Mouse (Mus musculus) heart, embryonic 15.5 days (tissue): Measurements from ENCODE around the gene Arntl2. TPM values are rescaled to one million over a fixed set of nuclear protein-coding genes. Genes with fewer than 3 reads are reported as not detected.
A peak's percentile ranks its signal among the peaks of the same experiment; 100 is the strongest.

Experiments used
- ATAC-seq: fragments of 200-750 bp; cut with Nextera tagmentation; replicated peaks from 2 replicates; pipeline ENCODE4 v1.8.0; 2017; ENCODE audit warnings: low read depth, moderate TSS enrichment; ENCODE audit not compliant: insufficient number of reproducible peaks, insufficient read depth, low FRiP score
- H3K27ac ChIP-seq: fragments of 300-500 bp; sonication (generic); 2 replicates; pipeline ENCODE4 v1.5.1; 2015; ENCODE audit warnings: mild to moderate bottlenecking, inconsistent platforms
- H3K27me3 ChIP-seq: fragments of 300-500 bp; sonication (generic); 2 replicates; pipeline ENCODE4 v1.6.1; 2015; ENCODE audit warnings: inconsistent platforms
- H3K36me3 ChIP-seq: fragments of 300-500 bp; sonication (generic); 2 replicates; pipeline ENCODE4 v1.6.1; 2015; ENCODE audit warnings: mild to moderate bottlenecking, inconsistent platforms
- H3K4me1 ChIP-seq: fragments of 300-500 bp; sonication (generic); replicated peaks from 2 replicates; pipeline ENCODE4 v1.6.1; 2015; ENCODE audit warnings: inconsistent platforms
- H3K4me2 ChIP-seq: fragments of 300-500 bp; sonication (generic); 2 replicates; pipeline ENCODE4 v1.6.1; 2015; ENCODE audit warnings: inconsistent platforms, mild to moderate bottlenecking, moderate library complexity
- H3K4me3 ChIP-seq: fragments of 300-500 bp; sonication (generic); 2 replicates; pipeline ENCODE4 v1.5.1; 2015; ENCODE audit warnings: mild to moderate bottlenecking, inconsistent platforms
- H3K9ac ChIP-seq: fragments of 300-500 bp; sonication (generic); 2 replicates; pipeline ENCODE4 v1.6.1; 2015; ENCODE audit warnings: mild to moderate bottlenecking, inconsistent platforms
- H3K9me3 ChIP-seq: fragments of 300-500 bp; sonication (generic); replicated peaks from 2 replicates; pipeline ENCODE4 v1.6.1; 2016; ENCODE audit warnings: inconsistent platforms
- WGBS: fragments of 180-500 bp; shearing (Covaris S2); methylation state at CpG from one replicate; pipeline ENCODE4 v1.1.7; 2015; ENCODE audit warnings: mixed read lengths; 5-methylcytosine and 5-hydroxymethylcytosine counted together
- polyA plus RNA-seq: library from polyadenylated mRNA; unstranded; fragments of >200 nt; fragmentation: Nextera tagmentation; extraction: Ambion mirVana; gene quantifications from 2 replicates; pipeline ENCODE4 v1.2.1, GENCODE M21; 2015

Arntl2 gene
- 2.6 and 3.3 TPM in 2 replicates for polyA plus RNA-seq

GRCm38 (mm10) chr6:146795924-146796545 lies at the start of gene Arntl2:
Gene Arntl2 (plus strand): TSS chr6:146796055.
- H3K36me3 ChIP-seq, result no peaks in the 10 kb centered on the region
- H3K4me2 ChIP-seq, result peak within 1 kb of the TSS; percentile 92
- no peak within 1 kb of the TSS; the same call in 1 of the 2 replicates for H3K27ac ChIP-seq
- H3K9ac ChIP-seq, result peak within 1 kb of the TSS; percentile 64
- no peaks in the 10 kb centered on the region for H3K27me3 ChIP-seq
- H3K9me3 ChIP-seq, result no peaks in the 10 kb centered on the region
- peak; percentile 94 for ATAC-seq
- WGBS, result under 1% methylated on average over 36 of the region's 36 CpGs
- peak within 1 kb of the TSS; percentile 60 for H3K4me3 ChIP-seq
- H3K4me1 ChIP-seq, result peaks cover 15% of the 10 kb centered on the region

DNA sequence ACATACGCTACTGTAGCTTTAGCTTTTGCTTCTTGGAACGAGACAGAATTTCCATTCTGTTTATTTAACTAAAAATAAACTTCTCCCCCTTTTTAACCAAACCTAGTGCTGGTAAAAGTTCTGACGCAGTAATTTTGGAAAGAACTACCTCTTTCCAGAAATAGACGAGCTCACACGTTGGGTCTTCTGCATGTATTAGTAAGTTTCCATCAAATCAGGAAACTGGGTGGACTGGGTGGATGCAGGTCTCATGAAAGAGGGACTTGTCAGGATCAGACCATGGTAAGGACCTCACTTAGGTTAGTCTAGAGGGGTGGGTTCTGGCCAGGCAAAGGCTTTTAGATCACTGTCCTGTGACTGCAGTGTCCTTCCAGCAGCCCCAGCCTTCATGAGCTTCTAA lies 49.3 kb upstream of the Arntl2 start:
- Histone ChIP-seq H3K9ac (no peak overlapping the region), H3K9me3 (no peaks in the 10 kb centered on the region), H3K4me2 (no peak overlapping the region), H3K4me1 (peaks cover 50% of the 10 kb centered on the region), H3K36me3 (no peaks in the 10 kb centered on the region), H3K4me3 (no peak overlapping the region), H3K27ac (peak overlapping the region; percentile 44; the same call in 1 of the 2 replicates), H3K27me3 (no peaks in the 10 kb centered on the region)
- no peak for ATAC-seq
- WGBS, result 52% methylated on average over 5 of the region's 5 CpGs

DNA sequence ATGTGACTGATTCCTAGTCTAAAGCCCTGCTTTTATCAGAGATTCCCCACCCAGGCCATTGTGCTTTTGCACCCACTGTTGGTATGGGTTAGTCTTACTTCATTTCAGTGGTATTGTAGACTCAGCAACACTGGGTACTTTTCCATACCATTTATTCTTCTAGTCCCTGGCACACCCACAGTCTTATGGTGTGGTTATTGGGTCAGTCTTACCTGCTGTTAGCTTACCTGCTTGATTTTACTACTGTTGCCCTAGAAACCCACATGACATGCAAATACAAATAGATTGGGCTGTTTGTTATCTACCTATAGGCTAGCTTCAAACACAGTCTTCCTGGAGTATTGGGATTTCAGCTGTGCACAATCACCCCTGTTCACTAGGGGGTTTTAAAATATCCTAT lies 48.8 kb upstream of the Arntl2 start:
- no peak overlapping the region for H3K9ac ChIP-seq
- peaks cover 55% of the 10 kb centered on the region for H3K4me1 ChIP-seq
- H3K9me3 ChIP-seq, result no peaks in the 10 kb centered on the region
- ATAC-seq, result no peak
- H3K27ac ChIP-seq, result 0 out of 2 replicates have a peak overlapping the region, but pooled peaks have one; percentile 44
- H3K36me3 ChIP-seq, result no peaks in the 10 kb centered on the region
- H3K4me2 ChIP-seq, result no peak overlapping the region
- H3K27me3 ChIP-seq, result no peaks in the 10 kb centered on the region
- no peak overlapping the region for H3K4me3 ChIP-seq

- H3K36me3 ChIP-seq, result no peaks in the 10 kb centered on the region
- peaks cover 65% of the 10 kb centered on the region for H3K4me1 ChIP-seq
- no peak overlapping the region for H3K4me2 ChIP-seq
- WGBS, result 49% methylated on average over 1 of the region's 1 CpGs
- H3K9me3 ChIP-seq, result no peaks in the 10 kb centered on the region
- peak overlapping the region; percentile 73; the same call in 1 of the 2 replicates for H3K27ac ChIP-seq
- no peak overlapping the region for H3K4me3 ChIP-seq
- no peaks in the 10 kb centered on the region for H3K27me3 ChIP-seq
- ATAC-seq, result no peak
- no peak overlapping the region for H3K9ac ChIP-seq
Measured at GRCm38 (mm10) chr6:146748271-146748670, 47.6 kb upstream of the Arntl2 start.

- H3K27ac ChIP-seq, result peak overlapping the region; percentile 67
- H3K4me1 ChIP-seq, result peaks cover 71% of the 10 kb centered on the region
- H3K4me2 ChIP-seq, result no peak overlapping the region
- H3K9ac ChIP-seq, result no peak overlapping the region
- H3K9me3 ChIP-seq, result no peaks in the 10 kb centered on the region
- no peak; the same call in 1 of the 2 replicates for ATAC-seq
- 35% methylated on average over 1 of the region's 1 CpGs for WGBS
- no peaks in the 10 kb centered on the region for H3K36me3 ChIP-seq
- no peaks in the 10 kb centered on the region for H3K27me3 ChIP-seq
- H3K4me3 ChIP-seq, result no peak overlapping the region
Measured at GRCm38 (mm10) chr6:146751671-146752070, 44.2 kb upstream of the Arntl2 start.

GRCm38 (mm10) chr6:146752178-146752577 lies 43.7 kb upstream of the Arntl2 start:
- peak overlapping the region; percentile 67 for H3K27ac ChIP-seq
- no peak overlapping the region for H3K4me2 ChIP-seq
- H3K36me3 ChIP-seq, result no peaks in the 10 kb centered on the region
- H3K9me3 ChIP-seq, result no peaks in the 10 kb centered on the region
- H3K4me1 ChIP-seq, result peaks cover 66% of the 10 kb centered on the region
- 79% methylated on average over 2 of the region's 2 CpGs for WGBS
- H3K27me3 ChIP-seq, result no peaks in the 10 kb centered on the region
- no peak overlapping the region for H3K4me3 ChIP-seq
- ATAC-seq, result no peak
- no peak overlapping the region for H3K9ac ChIP-seq

GRCm38 (mm10) chr6:146752612-146753011 lies 43.2 kb upstream of the Arntl2 start:
- H3K9me3 ChIP-seq, result no peaks in the 10 kb centered on the region
- 34% methylated on average over 1 of the region's 1 CpGs for WGBS
- H3K9ac ChIP-seq, result no peak overlapping the region
- H3K36me3 ChIP-seq, result no peaks in the 10 kb centered on the region
- ATAC-seq, result no peak
- H3K27me3 ChIP-seq, result no peaks in the 10 kb centered on the region
- H3K4me1 ChIP-seq, result peaks cover 62% of the 10 kb centered on the region
- no peak overlapping the region for H3K4me3 ChIP-seq
- no peak overlapping the region for H3K4me2 ChIP-seq
- H3K27ac ChIP-seq, result peak overlapping the region; percentile 67

DNA sequence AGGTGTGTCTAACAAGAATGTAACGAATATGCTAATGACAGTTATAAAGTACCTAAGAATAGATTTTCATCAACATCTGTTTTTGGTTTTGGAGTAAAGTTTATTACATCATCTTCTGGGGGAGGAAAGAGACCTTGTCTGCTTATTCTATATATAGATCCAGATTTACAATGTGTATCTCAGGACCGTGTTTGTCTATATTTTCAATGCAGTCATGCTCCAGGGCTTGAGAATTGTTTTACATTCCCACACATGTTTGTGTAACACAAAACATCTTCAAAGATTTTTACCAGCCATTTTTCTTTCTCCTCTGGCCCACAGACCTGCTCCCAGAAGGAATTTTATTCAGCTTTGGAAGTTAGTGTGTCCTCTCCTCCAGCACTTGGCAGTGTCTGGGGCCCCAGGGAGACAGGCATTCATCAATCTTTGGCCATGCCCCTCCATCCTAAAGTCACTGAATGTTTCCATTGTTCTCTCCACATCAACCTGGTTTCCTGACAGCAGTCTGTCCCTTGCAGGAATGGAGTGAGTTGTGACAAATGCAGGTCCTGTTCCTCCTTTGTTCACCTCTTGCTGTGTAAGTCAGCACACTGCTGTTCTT lies 42.2 kb upstream of the Arntl2 start:
- Histone ChIP-seq H3K9me3 (no peaks in the 10 kb centered on the region), H3K9ac (0 out of 2 replicates have a peak overlapping the region, but pooled peaks have one; percentile 28), H3K27ac (peak overlapping the region; percentile 52), H3K27me3 (no peaks in the 10 kb centered on the region), H3K4me1 (peaks cover 54% of the 10 kb centered on the region), H3K4me3 (no peak overlapping the region), H3K36me3 (no peaks in the 10 kb centered on the region), H3K4me2 (no peak overlapping the region)
- ATAC-seq, result no peak
- WGBS, result 30% methylated on average over 2 of the region's 2 CpGs

DNA sequence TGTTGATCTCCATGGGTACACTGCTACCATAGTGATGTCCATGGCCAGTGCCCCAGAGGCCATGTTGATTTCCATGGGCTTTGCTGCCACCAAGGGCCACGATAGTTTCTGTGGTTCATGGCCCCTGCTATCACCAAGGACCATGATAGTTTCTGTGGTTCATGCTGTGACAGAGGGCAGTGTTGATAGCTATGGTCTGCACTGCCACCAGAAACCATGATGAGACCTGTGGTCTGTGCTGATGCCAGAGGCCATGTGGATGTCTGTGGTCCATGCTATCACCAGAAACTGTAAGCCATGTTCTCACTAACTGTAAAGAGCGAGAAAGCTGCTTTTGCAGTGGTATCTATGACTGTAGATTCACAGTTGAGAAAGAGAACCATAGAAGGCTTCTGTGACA lies 40.7 kb upstream of the Arntl2 start:
- H3K4me2 ChIP-seq, result no peak overlapping the region
- no peak for ATAC-seq
- H3K9me3 ChIP-seq, result no peaks in the 10 kb centered on the region
- H3K36me3 ChIP-seq, result peaks cover 5% of the 10 kb centered on the region; the same call in 1 of the 2 replicates
- no peaks in the 10 kb centered on the region for H3K27me3 ChIP-seq
- H3K4me3 ChIP-seq, result no peak overlapping the region
- no peak overlapping the region for H3K9ac ChIP-seq
- H3K27ac ChIP-seq, result no peak overlapping the region
- WGBS, result 77% methylated on average over 2 of the region's 2 CpGs
- H3K4me1 ChIP-seq, result peaks cover 40% of the 10 kb centered on the region

DNA sequence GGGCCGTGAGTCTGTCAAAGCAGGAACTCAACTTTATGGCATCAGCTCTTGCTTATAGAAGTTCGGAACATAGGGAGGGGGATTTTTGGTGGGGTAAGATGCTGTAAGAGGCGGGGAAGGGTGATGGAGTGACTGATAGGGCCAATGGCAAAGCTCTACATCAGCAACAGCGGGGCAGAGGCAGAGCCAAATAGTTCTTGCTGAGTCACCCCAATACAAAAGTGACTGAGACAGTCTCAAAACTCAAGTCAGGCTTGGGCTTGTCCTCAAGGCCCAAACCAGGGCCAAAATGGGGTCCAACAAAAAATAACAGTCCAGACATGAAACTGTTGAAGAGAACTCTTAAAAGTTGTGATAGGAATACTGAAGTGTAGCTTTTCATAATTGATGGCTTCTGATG lies 40.2 kb upstream of the Arntl2 start:
- H3K27ac ChIP-seq, result no peak overlapping the region
- H3K9ac ChIP-seq, result no peak overlapping the region
- H3K4me1 ChIP-seq, result peaks cover 35% of the 10 kb centered on the region
- no peaks in the 10 kb centered on the region for H3K27me3 ChIP-seq
- no peaks in the 10 kb centered on the region for H3K9me3 ChIP-seq
- H3K4me2 ChIP-seq, result no peak overlapping the region
- H3K4me3 ChIP-seq, result no peak overlapping the region
- no peak for ATAC-seq
- WGBS, result 91% methylated on average over 4 of the region's 4 CpGs
- peaks cover 5% of the 10 kb centered on the region; the same call in 1 of the 2 replicates for H3K36me3 ChIP-seq

DNA sequence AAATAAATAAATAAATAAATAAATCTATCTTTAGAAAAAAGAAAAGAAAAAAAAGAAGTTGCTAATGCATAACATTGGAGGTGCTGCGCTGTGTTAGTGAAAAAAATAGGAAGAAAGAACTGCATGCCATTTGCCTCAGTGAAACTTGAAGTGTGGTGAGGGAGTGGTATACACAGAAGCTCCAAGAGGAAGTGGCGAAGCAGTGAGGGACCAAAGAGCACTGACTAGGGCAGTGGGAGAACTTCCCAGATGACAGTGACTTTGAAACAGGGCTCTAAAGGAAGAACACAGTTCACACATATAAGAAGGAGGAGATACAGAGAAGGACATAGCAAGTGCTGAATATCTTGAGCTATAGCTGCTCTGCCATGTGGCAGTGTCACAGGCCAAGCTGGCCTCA lies 36.8 kb upstream of the Arntl2 start:
- ATAC-seq, result no peak
- H3K4me2 ChIP-seq, result no peak overlapping the region
- H3K9me3 ChIP-seq, result no peaks in the 10 kb centered on the region
- H3K27ac ChIP-seq, result no peak overlapping the region
- H3K4me1 ChIP-seq, result peaks cover 9% of the 10 kb centered on the region
- peaks cover 5% of the 10 kb centered on the region; the same call in 1 of the 2 replicates for H3K36me3 ChIP-seq
- H3K9ac ChIP-seq, result no peak overlapping the region
- H3K4me3 ChIP-seq, result no peak overlapping the region
- no peaks in the 10 kb centered on the region for H3K27me3 ChIP-seq
- 90% methylated on average over 2 of the region's 2 CpGs for WGBS

DNA sequence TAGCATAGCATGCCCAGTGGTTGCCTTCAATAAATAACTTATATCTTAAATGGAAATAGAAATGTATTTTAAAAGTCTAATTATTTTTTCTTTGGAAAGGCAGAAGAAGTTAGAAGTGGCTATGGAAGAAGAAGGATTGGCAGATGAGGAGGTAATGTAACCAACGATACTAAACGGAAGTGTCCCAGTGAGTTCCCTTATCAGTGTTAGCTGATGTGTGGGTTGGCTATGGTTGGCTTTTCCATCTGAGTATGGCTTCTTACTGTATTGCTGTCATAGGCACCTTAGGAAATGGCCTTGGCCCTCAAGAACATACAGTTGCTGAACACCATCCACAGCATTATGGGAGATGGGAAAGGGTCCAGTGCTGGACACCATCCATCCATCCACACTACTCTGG lies 35.8 kb upstream of the Arntl2 start:
- no peak overlapping the region for H3K9ac ChIP-seq
- peaks cover under 1% of the 10 kb centered on the region for H3K4me1 ChIP-seq
- WGBS, result 71% methylated on average over 2 of the region's 2 CpGs
- ATAC-seq, result no peak
- H3K27me3 ChIP-seq, result no peaks in the 10 kb centered on the region
- H3K27ac ChIP-seq, result no peak overlapping the region
- no peaks in the 10 kb centered on the region for H3K9me3 ChIP-seq
- H3K36me3 ChIP-seq, result peaks cover 5% of the 10 kb centered on the region; the same call in 1 of the 2 replicates
- H3K4me2 ChIP-seq, result no peak overlapping the region
- no peak overlapping the region for H3K4me3 ChIP-seq
